Comparison of ENCODE assay signal across 10 mouse cellular contexts in the genomic region with DNA sequence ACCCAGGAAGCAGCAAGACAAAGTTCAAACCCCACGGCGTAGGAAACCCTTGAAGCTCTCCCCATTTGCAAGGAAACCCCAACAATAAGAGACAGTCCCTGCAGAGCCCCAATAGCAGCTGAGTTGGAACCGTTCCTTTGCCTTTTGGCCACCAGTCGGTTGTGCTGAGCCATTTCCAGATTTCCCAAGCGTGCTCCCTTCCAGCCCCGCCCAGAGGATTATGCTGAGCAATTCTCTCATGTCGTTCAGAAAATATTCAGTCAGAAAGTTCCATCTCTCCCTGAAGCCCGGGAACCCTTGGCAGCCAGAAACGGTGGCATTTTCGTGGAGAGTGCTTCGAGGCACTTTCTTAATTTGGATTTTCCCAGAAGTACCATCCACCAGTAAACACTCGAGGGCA.
DNase-seq lines count a peak whose midpoint lies in the region; ATAC-seq lines count a peak whose summit lies in the region.
"Had no signal": no experiment of that assay in that cellular context is flagged by ENCODE, and none has a peak within 500 bp of the region (broad histone marks: within the 10 kb centered on the region; RNA-seq: fewer than 3 reads in every experiment).

No protein-coding gene starts in this region.

- peak; percentile 90 for DNase-seq in heart, adult 11 months
- no peak for DNase-seq in heart, postnatal 25 days (ENCODE audit: low spot score)
- peak; percentile 10 for DNase-seq in urinary bladder, postnatal 14 days (ENCODE audit: low spot score)
- no peak for DNase-seq in urinary bladder, adult 2 months (ENCODE audit: low spot score)
- peak; percentile 15 to 28 for DNase-seq in heart, postnatal 10 days
- no peak for DNase-seq in left cerebral cortex, adult 8-10 months (ENCODE audit: low spot score in 2 of 2)
- DNase-seq: liver, postnatal 0 days had no signal

- no peaks in the 10 kb centered on the region for H3K36me3 ChIP-seq in neural tube, embryonic 15.5 days
- H3K36me3 ChIP-seq in forebrain, embryonic 13.5 days (ENCODE audit: poor library complexity, severe bottlenecking) = no peaks in the 10 kb centered on the region
- H3K36me3 ChIP-seq: stomach, embryonic 15.5 days had no signal

- intact Hi-C loops in heart, postnatal 25 days (cut with DNase I) = no loop called here
- intact Hi-C loops in heart, postnatal 10 days (cut with DNase I) = no loop called here

- H3K9me3 ChIP-seq in neural tube, embryonic 15.5 days (replicated peaks) = no peaks in the 10 kb centered on the region
- no peaks in the 10 kb centered on the region for H3K9me3 ChIP-seq in forebrain, embryonic 13.5 days (replicated peaks)
- H3K9me3 ChIP-seq: stomach, embryonic 15.5 days had no signal

- H3K4me1 ChIP-seq in neural tube, embryonic 15.5 days = no peaks in the 10 kb centered on the region
- no peaks in the 10 kb centered on the region for H3K4me1 ChIP-seq in forebrain, embryonic 13.5 days
- H3K4me1 ChIP-seq: stomach, embryonic 15.5 days had no signal

- no peak overlapping the region for H3K4me3 ChIP-seq in neural tube, embryonic 15.5 days (replicated peaks)
- no peak overlapping the region for H3K4me3 ChIP-seq in forebrain, embryonic 13.5 days
- H3K4me3 ChIP-seq: stomach, embryonic 15.5 days had no signal

- WGBS in neural tube, embryonic 15.5 days = 76% methylated on average over 12 of the region's 12 CpGs
- 82% methylated on average over 12 of the region's 12 CpGs for WGBS in forebrain, embryonic 13.5 days

- H3K27me3 ChIP-seq in neural tube, embryonic 15.5 days (replicated peaks) = no peaks in the 10 kb centered on the region
- no peaks in the 10 kb centered on the region for H3K27me3 ChIP-seq in forebrain, embryonic 13.5 days
- H3K27me3 ChIP-seq: stomach, embryonic 15.5 days had no signal

- H3K4me2 ChIP-seq in neural tube, embryonic 15.5 days = no peak overlapping the region
- no peak overlapping the region for H3K4me2 ChIP-seq in forebrain, embryonic 13.5 days
- H3K4me2 ChIP-seq: stomach, embryonic 15.5 days had no signal

- H3K9ac ChIP-seq in neural tube, embryonic 15.5 days (replicated peaks) = no peak overlapping the region
- no peak overlapping the region for H3K9ac ChIP-seq in forebrain, embryonic 13.5 days
- H3K9ac ChIP-seq: liver, postnatal 0 days; stomach, embryonic 15.5 days had no signal

- ATAC-seq in neural tube, embryonic 15.5 days (ENCODE audit: low FRiP score) = no peak
- ATAC-seq in forebrain, embryonic 13.5 days = no peak
- ATAC-seq: liver, postnatal 0 days had no signal

- no peak overlapping the region for H3K27ac ChIP-seq in neural tube, embryonic 15.5 days (replicated peaks)
- no peak overlapping the region for H3K27ac ChIP-seq in forebrain, embryonic 13.5 days
- H3K27ac ChIP-seq: stomach, embryonic 15.5 days had no signal

Comparison
In these comparisons a context has a peak if more than half of its experiments do, and no peak if none do; other contexts are left out.
1. DNase-seq: peak in heart, adult 11 months (single experiment), urinary bladder, postnatal 14 days (single experiment) and heart, postnatal 10 days (2 of 2); none in heart, postnatal 25 days (single experiment), urinary bladder, adult 2 months (single experiment) and left cerebral cortex, adult 8-10 months (0 of 2).